Comparison of ENCODE assay signal across 25 mouse cellular contexts in the genomic region with DNA sequence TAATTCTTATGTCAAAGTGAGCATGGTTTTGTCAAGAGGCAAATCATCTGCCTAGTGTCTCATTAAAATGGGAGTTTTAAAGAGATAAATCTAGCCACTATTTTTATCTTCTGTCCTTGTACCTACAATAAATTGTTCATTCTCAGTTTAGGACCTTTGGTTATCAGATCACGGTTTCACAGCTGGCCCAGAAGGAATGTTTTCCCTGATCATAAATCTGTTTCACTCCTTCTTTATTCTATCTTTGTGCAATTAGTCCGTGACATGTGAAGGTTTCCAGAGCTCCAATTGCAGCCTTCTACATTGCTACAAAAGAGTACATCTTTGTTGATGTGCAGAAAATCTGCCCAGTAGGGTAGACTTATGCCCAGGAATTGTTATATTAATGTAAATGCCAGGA. TPM values are rescaled to one million over a fixed set of nuclear protein-coding genes. Genes with fewer than 3 reads are reported as not detected.
DNase-seq lines count a peak whose midpoint lies in the region; ATAC-seq and TF ChIP-seq lines count a peak whose summit lies in the region.
"Had no signal": no experiment of that assay in that cellular context is flagged by ENCODE, and none has a peak within 500 bp of the region (broad histone marks: within the 10 kb centered on the region; RNA-seq: fewer than 3 reads in every experiment).

No protein-coding gene starts in this region.

- TF ChIP-seq CTCF in kidney, postnatal 0 days (IDR thresholded peaks at IDR 0.05; ENCODE audit: low read depth) = no peak

- no peaks in the 10 kb centered on the region for H3K9me3 ChIP-seq in intestine, embryonic 16.5 days (ENCODE audit: control insufficient read depth, low read length)
- H3K9me3 ChIP-seq in intestine, embryonic 15.5 days = no peaks in the 10 kb centered on the region
- H3K9me3 ChIP-seq in kidney, embryonic 15.5 days (replicated peaks) = no peaks in the 10 kb centered on the region
- no peaks in the 10 kb centered on the region for H3K9me3 ChIP-seq in kidney, postnatal 0 days (replicated peaks; ENCODE audit: low read length)
- H3K9me3 ChIP-seq: embryonic facial prominence, embryonic 10.5 days; embryonic facial prominence, embryonic 12.5 days; forebrain, embryonic 13.5 days; forebrain, embryonic 15.5 days had no signal

- H3K4me2 ChIP-seq in intestine, embryonic 16.5 days (ENCODE audit: low read depth, low read length) = no peak overlapping the region
- H3K4me2 ChIP-seq in intestine, embryonic 15.5 days (replicated peaks) = no peak overlapping the region
- no peak overlapping the region for H3K4me2 ChIP-seq in kidney, embryonic 15.5 days
- no peak overlapping the region for H3K4me2 ChIP-seq in kidney, postnatal 0 days (ENCODE audit: low read length)
- H3K4me2 ChIP-seq: embryonic facial prominence, embryonic 12.5 days; forebrain, embryonic 13.5 days; forebrain, embryonic 15.5 days had no signal

- no peak overlapping the region for H3K27ac ChIP-seq in intestine, embryonic 16.5 days (ENCODE audit: low read length)
- H3K27ac ChIP-seq in intestine, embryonic 15.5 days = no peak overlapping the region
- H3K27ac ChIP-seq in kidney, embryonic 15.5 days = peak overlapping the region; percentile 56; the same call in 1 of the 2 replicates
- H3K27ac ChIP-seq in kidney, postnatal 0 days = no peak overlapping the region
- H3K27ac ChIP-seq: embryonic facial prominence, embryonic 10.5 days; embryonic facial prominence, embryonic 12.5 days; forebrain, embryonic 13.5 days; forebrain, embryonic 15.5 days had no signal

- no peaks in the 10 kb centered on the region for H3K27me3 ChIP-seq in intestine, embryonic 16.5 days (replicated peaks; ENCODE audit: control insufficient read depth, insufficient read depth, low read length)
- H3K27me3 ChIP-seq in intestine, embryonic 15.5 days (replicated peaks) = no peaks in the 10 kb centered on the region
- no peaks in the 10 kb centered on the region for H3K27me3 ChIP-seq in kidney, embryonic 15.5 days
- H3K27me3 ChIP-seq in kidney, postnatal 0 days (ENCODE audit: insufficient read depth, low read length) = no peaks in the 10 kb centered on the region
- H3K27me3 ChIP-seq: embryonic facial prominence, embryonic 12.5 days; forebrain, embryonic 13.5 days; forebrain, embryonic 15.5 days; Patski had no signal

- no peak overlapping the region for H3K9ac ChIP-seq in intestine, embryonic 16.5 days (ENCODE audit: low read depth, low read length)
- no peak overlapping the region for H3K9ac ChIP-seq in intestine, embryonic 15.5 days
- no peak overlapping the region for H3K9ac ChIP-seq in kidney, embryonic 15.5 days
- no peak overlapping the region for H3K9ac ChIP-seq in kidney, postnatal 0 days (ENCODE audit: low read depth, low read length)
- H3K9ac ChIP-seq: embryonic facial prominence, embryonic 12.5 days; forebrain, embryonic 13.5 days; forebrain, embryonic 15.5 days had no signal

- 22% methylated on average over 2 of the region's 2 CpGs for WGBS in intestine, embryonic 16.5 days
- 26% methylated on average over 2 of the region's 2 CpGs for WGBS in intestine, embryonic 15.5 days
- WGBS in kidney, embryonic 15.5 days = 11% methylated on average over 2 of the region's 2 CpGs
- WGBS in kidney, postnatal 0 days = 18% methylated on average over 2 of the region's 2 CpGs

- 0 out of 2 replicates have a peak, but pooled peaks have one; percentile 6 for ATAC-seq in intestine, embryonic 16.5 days
- no peak for ATAC-seq in intestine, embryonic 15.5 days
- peak; percentile 42 for ATAC-seq in kidney, embryonic 15.5 days (replicated peaks; ENCODE audit: low FRiP score)
- no peak for ATAC-seq in kidney, postnatal 0 days (replicated peaks; ENCODE audit: low FRiP score, low read depth)
- ATAC-seq: activated CD4-positive, CD25-positive, alpha-beta regulatory T cell, adult 4 months; forebrain, embryonic 13.5 days; forebrain, embryonic 15.5 days; Patski had no signal

- 0 out of 2 replicates have a peak, but pooled peaks cover 3% of the 10 kb centered on the region for H3K36me3 ChIP-seq in intestine, embryonic 16.5 days (ENCODE audit: control insufficient read depth, insufficient read depth, low read length)
- H3K36me3 ChIP-seq in intestine, embryonic 15.5 days = no peaks in the 10 kb centered on the region
- H3K36me3 ChIP-seq in kidney, embryonic 15.5 days = peaks cover 56% of the 10 kb centered on the region
- H3K36me3 ChIP-seq in kidney, postnatal 0 days (ENCODE audit: insufficient read depth, low read length) = peaks cover 31% of the 10 kb centered on the region

- H3K4me3 ChIP-seq in intestine, embryonic 16.5 days (ENCODE audit: low read length) = no peak overlapping the region
- H3K4me3 ChIP-seq in intestine, embryonic 15.5 days (replicated peaks) = no peak overlapping the region
- no peak overlapping the region for H3K4me3 ChIP-seq in kidney, embryonic 15.5 days (replicated peaks)
- no peak overlapping the region for H3K4me3 ChIP-seq in kidney, postnatal 0 days (replicated peaks; ENCODE audit: low read depth, low read length)
- H3K4me3 ChIP-seq: embryonic facial prominence, embryonic 10.5 days; embryonic facial prominence, embryonic 12.5 days; forebrain, embryonic 13.5 days; forebrain, embryonic 15.5 days had no signal

- no peak for DNase-seq in kidney, adult 8-10 months
- DNase-seq in kidney, postnatal 0 days (ENCODE audit: low spot score) = peak; percentile 76
- DNase-seq in kidney, postnatal 14 days = no peak
- DNase-seq in ovary, postnatal 10 days (ENCODE audit: low spot score) = no peak
- DNase-seq: adrenal gland, adult 8-10 months; adrenal gland, postnatal 14 days; adrenal gland, postnatal 36 days; cerebellum, adult 11-12 months; cerebellum, adult 2 months; cerebellum, adult 9-10 months; cerebellum, postnatal 10 days; cerebellum, postnatal 25 days had no signal

- H3K4me1 ChIP-seq in intestine, embryonic 16.5 days (ENCODE audit: control insufficient read depth, insufficient read depth, low read length) = no peaks in the 10 kb centered on the region
- H3K4me1 ChIP-seq in intestine, embryonic 15.5 days (replicated peaks) = no peaks in the 10 kb centered on the region
- H3K4me1 ChIP-seq in kidney, embryonic 15.5 days = 0 out of 2 replicates have a peak, but pooled peaks cover 9% of the 10 kb centered on the region
- no peaks in the 10 kb centered on the region for H3K4me1 ChIP-seq in kidney, postnatal 0 days (replicated peaks; ENCODE audit: insufficient read depth, low read length)
- H3K4me1 ChIP-seq: embryonic facial prominence, embryonic 10.5 days; embryonic facial prominence, embryonic 12.5 days; forebrain, embryonic 13.5 days; forebrain, embryonic 15.5 days had no signal

RNA-seq across cellular contexts. Expression of gene BC051665, which starts 30.9 kb away (rescaled TPM):
- polyA plus RNA-seq in intestine, embryonic 16.5 days (2015; fragmentation: Nextera tagmentation; extraction: Ambion mirVana) = not detected in 2 replicates
- not detected in 2 replicates for polyA plus RNA-seq in intestine, embryonic 15.5 days (2015; fragmentation: Nextera tagmentation; extraction: Ambion mirVana)
- polyA plus RNA-seq in kidney, embryonic 15.5 days (2015; fragmentation: Nextera tagmentation; extraction: Ambion mirVana) = not detected in 2 replicates
- polyA plus RNA-seq in kidney, postnatal 0 days (2015; fragmentation: Nextera tagmentation; extraction: Ambion mirVana) = not detected in 2 replicates
- polyA plus RNA-seq: activated CD4-positive, CD25-positive, alpha-beta regulatory T cell, adult 4 months; C2C12; cerebellum, adult 2 months; cortical plate, adult 2 months; embryonic facial prominence, embryonic 10.5 days; embryonic facial prominence, embryonic 12.5 days; embryonic facial prominence, embryonic 14.5 days; forebrain, embryonic 11.5 days; forebrain, embryonic 13.5 days; forebrain, embryonic 15.5 days; Patski had no signal

RNA-seq across cellular contexts. Expression of gene Ctsll3, which starts 47.4 kb away (rescaled TPM):
- not detected in 2 replicates for polyA plus RNA-seq in intestine, embryonic 16.5 days (2015; fragmentation: Nextera tagmentation; extraction: Ambion mirVana)
- not detected in 2 replicates for polyA plus RNA-seq in intestine, embryonic 15.5 days (2015; fragmentation: Nextera tagmentation; extraction: Ambion mirVana)
- polyA plus RNA-seq in kidney, embryonic 15.5 days (2015; fragmentation: Nextera tagmentation; extraction: Ambion mirVana) = not detected in 2 replicates
- not detected in 2 replicates for polyA plus RNA-seq in kidney, postnatal 0 days (2015; fragmentation: Nextera tagmentation; extraction: Ambion mirVana)
- polyA plus RNA-seq: activated CD4-positive, CD25-positive, alpha-beta regulatory T cell, adult 4 months; C2C12; cerebellum, adult 2 months; cortical plate, adult 2 months; embryonic facial prominence, embryonic 10.5 days; embryonic facial prominence, embryonic 12.5 days; forebrain, embryonic 11.5 days; forebrain, embryonic 13.5 days; forebrain, embryonic 15.5 days; Patski had no signal

Comparison
In these comparisons a context has a peak if more than half of its experiments do, and no peak if none do; other contexts are left out.
1. ATAC-seq: peak in intestine, embryonic 16.5 days (single experiment) and kidney, embryonic 15.5 days (single experiment); none in intestine, embryonic 15.5 days (single experiment) and kidney, postnatal 0 days (single experiment).